Mouse (Mus musculus) midbrain, embryonic 14.5 days (tissue): ENCODE data around the gene Dnase2b. TPM values are rescaled to one million over a fixed set of nuclear protein-coding genes. Genes with fewer than 3 reads are reported as not detected.

Experiments
- ATAC-seq: fragments of 200-750 bp; cut with Nextera tagmentation; 2 replicates; pipeline ENCODE4 v1.8.0; 2017; ENCODE audit warnings: moderate number of reproducible peaks, moderate library complexity; ENCODE audit not compliant: low FRiP score, low TSS enrichment
- DNase-seq: peaks from one replicate; pipeline ENCODE4 v3.0.0-alpha.2; 2015
- H3K27ac ChIP-seq: fragments of 300-500 bp; sonication (generic); replicated peaks from 2 replicates; pipeline ENCODE4 v1.5.1; 2014; ENCODE audit warnings: mild to moderate bottlenecking, low read depth, low read length, moderate library complexity
- H3K27me3 ChIP-seq: fragments of 300-500 bp; sonication (generic); 2 replicates; pipeline ENCODE4 v1.6.1; 2014; ENCODE audit warnings: low read length, control low read depth, mixed read lengths; ENCODE audit not compliant: control insufficient read depth, insufficient read depth
- H3K36me3 ChIP-seq: fragments of 300-500 bp; sonication (generic); 2 replicates; pipeline ENCODE4 v1.6.1; 2014; ENCODE audit warnings: low read length, control low read depth; ENCODE audit not compliant: control insufficient read depth, insufficient read depth
- H3K4me1 ChIP-seq: fragments of 300-500 bp; sonication (generic); 2 replicates; pipeline ENCODE4 v1.6.1; 2014; ENCODE audit warnings: mild to moderate bottlenecking, antibody characterized with exemption, low read length, control low read depth; ENCODE audit not compliant: control insufficient read depth, insufficient read depth
- H3K4me2 ChIP-seq: fragments of 300-500 bp; sonication (generic); 2 replicates; pipeline ENCODE4 v1.6.1; 2014; ENCODE audit warnings: mild to moderate bottlenecking, low read length, moderate library complexity
- H3K4me3 ChIP-seq: fragments of 300-500 bp; sonication (generic); replicated peaks from 2 replicates; pipeline ENCODE4 v1.5.1; 2014; ENCODE audit warnings: low read depth, low read length
- H3K9ac ChIP-seq: fragments of 300-500 bp; sonication (generic); replicated peaks from 2 replicates; pipeline ENCODE4 v1.6.1; 2014; ENCODE audit warnings: mild to moderate bottlenecking, low read length, moderate library complexity
- H3K9me3 ChIP-seq: fragments of 300-500 bp; sonication (generic); 2 replicates; pipeline ENCODE4 v1.6.1; 2016; ENCODE audit warnings: low read length, control low read depth, mixed read lengths; ENCODE audit not compliant: control insufficient read depth
- WGBS: fragments of 180-500 bp; shearing (Covaris S2); extraction: QIAGEN DNeasy Blood & Tissue Kit; methylation state at CpG from one replicate; pipeline ENCODE4 v1.1.7; 2014; 5-methylcytosine and 5-hydroxymethylcytosine counted together
- polyA plus RNA-seq: library from polyadenylated mRNA; unstranded; fragments of >200 nt; fragmentation: Nextera tagmentation; extraction: Ambion mirVana; gene quantifications from 2 replicates; pipeline ENCODE4 v1.2.1, GENCODE M21; 2014

Gene Dnase2b
- polyA plus RNA-seq, 1 experiment from 2014 or later = not detected

DNA sequence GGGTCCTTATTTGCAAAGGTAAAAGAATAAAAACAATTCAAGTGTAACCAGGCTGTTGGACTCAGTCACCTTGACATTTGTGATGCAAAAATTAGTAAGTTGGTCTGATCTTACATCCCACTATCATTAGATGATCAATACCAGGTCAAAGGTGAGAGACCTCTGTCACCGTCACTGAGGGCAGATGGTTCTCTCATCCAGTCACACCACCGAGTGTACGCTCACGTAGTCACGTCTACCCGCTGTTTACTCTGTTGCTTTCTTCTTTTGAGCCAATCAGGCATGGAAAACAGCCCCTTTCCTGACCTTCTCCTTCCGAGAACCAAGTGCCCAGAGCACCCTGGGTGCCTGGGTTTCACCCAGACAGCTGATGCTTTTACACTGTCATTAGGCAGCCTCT is 24.2 kb downstream of the Dnase2b start:
- Histone ChIP-seq H3K36me3 (no peaks in the 10 kb centered on the region), H3K27me3 (no peaks in the 10 kb centered on the region), H3K4me1 (no peaks in the 10 kb centered on the region), H3K4me3 (no peak overlapping the region), H3K4me2 (no peak overlapping the region), H3K27ac (no peak overlapping the region), H3K9me3 (no peaks in the 10 kb centered on the region), H3K9ac (no peak overlapping the region)
- no peak for ATAC-seq
- 73% methylated on average over 7 of the region's 7 CpGs for WGBS
- DNase-seq = no peak

DNA sequence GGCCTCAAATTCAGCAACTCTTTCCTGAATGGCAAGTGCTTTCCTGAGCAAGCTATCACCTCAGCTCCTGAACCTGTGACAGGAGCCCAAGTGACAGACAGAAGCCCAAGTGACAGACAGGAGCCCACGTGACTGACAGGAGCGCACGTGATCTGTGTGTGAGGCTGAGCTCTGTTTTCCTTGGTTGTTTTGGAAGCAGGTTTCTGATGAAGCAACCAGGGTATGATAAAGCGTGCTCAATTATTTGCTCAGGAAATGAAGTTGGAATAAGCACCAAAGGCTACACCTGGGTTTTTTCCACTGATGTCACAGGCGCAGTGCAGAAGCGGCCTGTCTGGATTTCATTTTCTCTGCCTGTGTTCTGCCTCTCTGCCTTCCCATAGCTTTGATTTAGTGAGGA is 25.9 kb downstream of the Dnase2b start:
- 85% methylated on average over 6 of the region's 6 CpGs for WGBS
- Histone ChIP-seq H3K9me3 (no peaks in the 10 kb centered on the region), H3K4me2 (no peak overlapping the region), H3K4me1 (no peaks in the 10 kb centered on the region), H3K9ac (no peak overlapping the region), H3K4me3 (no peak overlapping the region), H3K27ac (peak overlapping the region; percentile 41; the same call in 1 of the 2 replicates), H3K27me3 (no peaks in the 10 kb centered on the region), H3K36me3 (no peaks in the 10 kb centered on the region)
- DNase-seq = no peak
- ATAC-seq = no peak

DNA sequence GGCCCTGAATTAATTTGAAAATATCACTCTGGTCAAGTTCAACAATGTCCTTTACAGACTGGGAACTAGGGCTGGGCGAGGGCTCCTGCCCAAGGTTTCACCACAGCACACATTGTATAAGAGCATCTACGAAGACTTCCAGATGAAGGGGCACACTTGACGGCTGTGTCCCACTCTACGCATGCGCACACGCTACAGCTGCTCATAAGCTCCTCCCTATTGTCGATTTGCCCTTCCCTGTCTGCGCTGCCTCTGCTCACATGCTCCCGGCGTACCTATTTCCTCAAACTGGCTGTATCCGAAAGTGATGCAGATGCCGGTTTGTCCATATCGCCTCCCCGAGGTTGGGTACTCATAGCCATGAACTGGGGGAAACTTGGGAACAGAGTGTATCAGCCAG is 28.8 kb downstream of the Dnase2b start:
- no peaks in the 10 kb centered on the region for H3K9me3 ChIP-seq
- WGBS = 95% methylated on average over 14 of the region's 14 CpGs
- no peak overlapping the region for H3K27ac ChIP-seq
- DNase-seq (no peak), ATAC-seq (no peak)
- no peak overlapping the region for H3K9ac ChIP-seq
- H3K4me2 ChIP-seq = no peak overlapping the region
- no peak overlapping the region for H3K4me3 ChIP-seq
- H3K4me1 ChIP-seq = no peaks in the 10 kb centered on the region
- H3K27me3 ChIP-seq = no peaks in the 10 kb centered on the region
- H3K36me3 ChIP-seq = no peaks in the 10 kb centered on the region

DNA sequence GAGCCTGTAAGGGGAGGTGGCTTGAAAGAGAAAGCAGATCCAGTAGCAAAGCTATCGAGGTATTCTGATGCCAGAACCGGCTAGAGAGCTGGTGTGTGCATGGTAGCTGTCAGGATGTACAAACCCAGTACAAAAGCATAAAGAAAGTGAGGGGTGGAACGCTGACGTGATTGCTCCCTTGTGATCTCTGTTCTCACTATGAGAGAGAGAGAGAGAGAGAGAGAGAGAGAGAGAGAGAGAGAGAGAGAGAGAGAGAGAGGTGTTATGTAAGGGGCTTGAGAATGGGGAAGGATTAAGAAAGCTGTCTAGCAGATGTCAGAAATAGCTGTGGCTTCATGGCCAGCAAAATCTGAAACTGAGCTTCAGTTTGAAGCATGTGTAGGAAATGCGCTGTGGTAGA is 31.5 kb downstream of the Dnase2b start:
- DNase-seq = no peak
- no peaks in the 10 kb centered on the region for H3K4me1 ChIP-seq
- no peak overlapping the region for H3K9ac ChIP-seq
- no peaks in the 10 kb centered on the region for H3K27me3 ChIP-seq
- H3K27ac ChIP-seq = no peak overlapping the region
- H3K9me3 ChIP-seq = no peaks in the 10 kb centered on the region
- ATAC-seq = no peak
- no peak overlapping the region for H3K4me2 ChIP-seq
- 57% methylated on average over 5 of the region's 5 CpGs for WGBS
- no peaks in the 10 kb centered on the region for H3K36me3 ChIP-seq
- no peak overlapping the region for H3K4me3 ChIP-seq

DNA sequence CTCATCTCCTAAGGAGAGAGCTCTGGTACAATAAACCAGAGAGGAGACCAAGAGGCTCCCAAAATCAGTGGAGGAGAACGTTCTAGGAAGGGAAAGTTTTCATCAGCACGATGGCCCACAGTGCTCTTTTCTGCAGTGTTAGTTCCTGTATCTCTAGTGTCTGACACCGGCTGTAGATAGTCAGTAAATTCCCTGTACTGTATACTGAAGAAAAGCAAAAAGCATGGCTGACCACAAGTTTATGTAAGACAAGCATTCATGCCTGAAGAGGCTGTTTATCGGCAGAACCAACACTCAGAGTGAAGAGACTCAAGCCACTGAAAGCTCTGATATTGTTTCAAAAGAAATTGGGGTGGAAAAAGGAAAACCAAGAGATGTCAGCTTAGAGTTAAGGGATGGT is 31.9 kb downstream of the Dnase2b start:
- Histone ChIP-seq H3K4me3 (no peak overlapping the region), H3K36me3 (no peaks in the 10 kb centered on the region), H3K4me2 (no peak overlapping the region), H3K27ac (no peak overlapping the region), H3K4me1 (no peaks in the 10 kb centered on the region), H3K9ac (no peak overlapping the region), H3K9me3 (no peaks in the 10 kb centered on the region), H3K27me3 (no peaks in the 10 kb centered on the region)
- DNase-seq (no peak), ATAC-seq (no peak)
- WGBS = 86% methylated on average over 4 of the region's 4 CpGs

DNA sequence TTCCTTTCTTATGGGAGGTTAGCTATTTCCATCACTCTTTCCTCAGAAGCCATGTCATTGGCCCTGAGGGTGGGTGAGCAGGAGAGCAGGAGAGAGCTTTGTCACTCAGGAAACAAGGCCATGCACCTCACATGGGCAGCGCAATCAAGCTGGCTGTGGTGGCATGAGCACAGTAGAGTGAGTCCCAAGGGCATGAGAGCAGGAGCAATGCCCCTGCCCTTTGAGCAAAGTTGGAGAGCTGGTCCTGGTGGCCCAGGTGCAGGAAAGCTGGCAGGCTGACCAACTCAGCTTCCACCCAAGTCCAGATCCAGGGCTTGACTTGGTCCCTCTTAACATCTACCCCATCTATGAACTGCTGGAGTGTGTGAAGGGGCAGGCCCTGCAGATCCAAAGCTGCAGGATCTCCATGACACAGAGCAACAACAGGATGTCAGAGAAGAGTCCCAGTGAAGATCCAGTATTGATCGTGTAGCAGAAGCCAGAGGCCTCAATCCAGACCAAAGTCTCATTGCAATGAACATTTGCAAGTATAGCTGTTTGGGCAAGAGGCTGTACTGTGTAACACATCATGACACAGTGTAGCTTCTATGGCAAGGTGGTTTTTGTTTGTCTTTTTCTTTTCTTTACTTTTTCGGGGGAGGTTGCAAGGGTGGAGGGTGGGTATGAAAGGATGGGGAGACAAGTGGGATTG is 35.2 kb downstream of the Dnase2b start:
- no peaks in the 10 kb centered on the region for H3K36me3 ChIP-seq
- H3K4me2 ChIP-seq = no peak overlapping the region
- H3K4me3 ChIP-seq = no peak overlapping the region
- H3K9ac ChIP-seq = no peak overlapping the region
- H3K9me3 ChIP-seq = no peaks in the 10 kb centered on the region
- H3K27me3 ChIP-seq = no peaks in the 10 kb centered on the region
- no peak overlapping the region for H3K27ac ChIP-seq
- 87% methylated on average over 3 of the region's 3 CpGs for WGBS
- no peaks in the 10 kb centered on the region for H3K4me1 ChIP-seq
- ATAC-seq (no peak), DNase-seq (no peak)

DNA sequence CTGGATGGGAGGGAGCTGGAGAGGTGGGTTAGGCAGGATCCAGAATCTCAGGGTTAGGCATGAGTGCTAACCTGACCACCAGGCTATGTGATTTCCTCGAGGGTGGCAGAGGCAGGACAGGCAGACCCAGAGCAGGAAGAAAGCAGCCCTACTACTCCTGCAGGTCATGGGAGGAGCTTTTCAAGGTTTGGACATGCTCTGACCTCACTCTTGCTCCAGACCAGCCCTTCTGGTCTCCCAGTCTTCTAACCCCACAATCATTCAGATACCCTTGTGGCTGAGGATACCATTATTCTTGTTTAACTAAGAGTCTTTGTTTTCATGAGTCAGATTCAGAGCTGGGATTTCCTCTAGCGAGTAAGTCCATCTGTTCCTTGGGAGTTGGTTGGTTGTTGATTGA is 37.8 kb downstream of the Dnase2b start:
- DNase-seq (no peak), ATAC-seq (no peak)
- H3K4me1 ChIP-seq = no peaks in the 10 kb centered on the region
- H3K27ac ChIP-seq = no peak overlapping the region
- no peaks in the 10 kb centered on the region for H3K27me3 ChIP-seq
- no peak overlapping the region for H3K9ac ChIP-seq
- H3K36me3 ChIP-seq = no peaks in the 10 kb centered on the region
- H3K9me3 ChIP-seq = no peaks in the 10 kb centered on the region
- H3K4me3 ChIP-seq = no peak overlapping the region
- no peak overlapping the region for H3K4me2 ChIP-seq
- WGBS = 75% methylated on average over 2 of the region's 2 CpGs

DNA sequence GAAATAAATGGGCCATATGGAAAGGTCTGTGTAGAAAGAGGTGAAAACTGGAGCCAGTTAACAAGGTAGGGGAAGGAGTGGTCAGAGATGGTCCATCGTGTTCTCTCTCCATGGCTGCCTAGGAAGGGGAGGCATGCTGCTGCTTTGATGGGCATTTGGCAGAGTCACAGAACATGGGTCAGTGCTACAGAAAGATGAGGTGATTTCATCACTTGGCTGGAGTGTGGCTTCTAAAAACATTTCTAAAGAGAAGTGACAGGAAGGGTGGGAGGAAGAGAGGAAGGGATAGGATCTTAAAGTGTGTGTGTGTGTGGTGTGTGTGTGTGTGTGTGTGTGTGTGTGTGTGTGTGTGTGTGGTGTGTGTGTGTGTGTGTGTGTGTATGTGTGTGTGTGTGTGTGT is 44.1 kb downstream of the Dnase2b start:
- ATAC-seq (no peak), DNase-seq (no peak)
- Histone ChIP-seq H3K27me3 (no peaks in the 10 kb centered on the region), H3K9me3 (no peaks in the 10 kb centered on the region), H3K9ac (no peak overlapping the region), H3K4me3 (no peak overlapping the region), H3K4me2 (no peak overlapping the region), H3K4me1 (no peaks in the 10 kb centered on the region), H3K36me3 (no peaks in the 10 kb centered on the region), H3K27ac (no peak overlapping the region)
- WGBS = 91% methylated on average over 1 of the region's 1 CpGs

DNA sequence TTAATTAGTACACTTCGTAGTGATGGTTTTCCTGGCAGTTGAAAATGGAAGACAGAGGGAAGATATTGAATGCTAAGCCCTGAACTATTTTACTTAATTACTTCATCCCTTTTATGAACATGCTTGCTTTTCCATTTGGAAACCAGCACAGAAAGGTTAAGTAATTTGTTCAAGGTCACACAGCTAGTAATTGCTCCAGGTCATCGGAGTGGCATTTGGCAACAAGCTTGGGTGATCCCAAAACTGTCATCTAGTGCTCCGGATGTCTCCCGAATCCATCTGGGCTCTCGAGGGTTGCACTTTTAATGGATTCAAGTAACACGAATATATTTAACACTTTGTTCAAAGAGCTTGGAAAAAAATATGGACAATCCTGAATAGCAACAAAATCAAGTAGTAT is 44.5 kb downstream of the Dnase2b start:
- no peak overlapping the region for H3K27ac ChIP-seq
- H3K9ac ChIP-seq = no peak overlapping the region
- DNase-seq (no peak), ATAC-seq (no peak)
- H3K4me3 ChIP-seq = no peak overlapping the region
- no peaks in the 10 kb centered on the region for H3K27me3 ChIP-seq
- WGBS = 86% methylated on average over 6 of the region's 6 CpGs
- H3K4me1 ChIP-seq = no peaks in the 10 kb centered on the region
- H3K9me3 ChIP-seq = no peaks in the 10 kb centered on the region
- H3K36me3 ChIP-seq = no peaks in the 10 kb centered on the region
- no peak overlapping the region for H3K4me2 ChIP-seq
